Mouse (Mus musculus): ENCODE measurements around the gene Msh4. TPM values are rescaled to one million over a fixed set of nuclear protein-coding genes. Genes with fewer than 3 reads are reported as not detected.
A peak's percentile ranks its signal among the peaks of the same experiment; 100 is the strongest.

The Msh4 gene
- polyA plus RNA-seq (2015; fragmentation: Nextera tagmentation; extraction: Ambion mirVana): 0.03 TPM in 1 of 2 replicates, not detected in the other

DNA sequence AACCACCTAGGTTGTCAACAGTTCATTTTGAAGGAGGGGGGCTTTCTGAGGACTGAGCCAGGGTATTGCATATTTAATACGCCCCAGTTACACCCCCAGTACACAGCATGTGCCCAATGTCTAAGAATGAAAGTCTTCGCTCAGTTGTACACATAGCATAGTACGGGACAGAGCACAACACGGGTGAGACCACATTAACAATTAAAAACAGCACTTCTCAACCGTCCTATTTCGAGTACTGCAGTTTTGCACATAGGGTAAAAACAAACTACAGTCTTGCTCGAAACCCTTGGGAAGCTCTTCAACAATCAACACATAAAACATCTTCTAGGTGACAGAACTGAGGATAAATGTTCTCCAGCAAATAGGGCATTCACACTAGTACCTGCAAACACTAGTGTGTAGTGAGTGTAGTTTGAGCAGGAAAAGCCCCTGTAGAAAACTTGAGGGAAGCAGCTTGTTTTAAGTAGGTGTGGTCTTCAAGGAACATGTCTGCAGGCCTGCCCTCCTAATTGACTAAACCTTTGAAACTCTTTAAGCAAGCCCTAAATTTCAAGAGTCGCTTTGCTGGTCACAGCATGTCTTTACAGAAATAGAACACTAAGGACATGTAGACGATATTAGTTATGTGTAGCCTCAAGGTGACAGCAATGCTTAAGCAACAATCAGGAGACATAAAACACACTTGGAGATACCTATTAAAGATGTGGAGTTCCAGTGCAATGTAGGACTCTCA, at the start of gene Msh4:
Gene Msh4, minus strand, starts transcription at position 3 of the 736 bp plus-strand sequence.
- H3K27ac ChIP-seq (replicated peaks): 0 out of 2 replicates have a peak within 1 kb of the TSS, but pooled peaks have one; percentile 7
- no peaks in the 10 kb centered on the region for H3K27me3 ChIP-seq
- H3K4me2 ChIP-seq: no peak within 1 kb of the TSS
- peaks cover 82% of the 10 kb centered on the region for H3K36me3 ChIP-seq (replicated peaks)
- no peak within 1 kb of the TSS for H3K9ac ChIP-seq
- no peaks in the 10 kb centered on the region for H3K9me3 ChIP-seq (replicated peaks)
- H3K4me1 ChIP-seq (replicated peaks): peaks cover 58% of the 10 kb centered on the region
- ATAC-seq (ENCODE audit: insufficient read depth): no peak
- WGBS (ENCODE audit: insufficient replicate concordance): 69% methylated on average over 9 of the region's 9 CpGs
- no peak within 1 kb of the TSS for H3K4me3 ChIP-seq (replicated peaks)

DNA sequence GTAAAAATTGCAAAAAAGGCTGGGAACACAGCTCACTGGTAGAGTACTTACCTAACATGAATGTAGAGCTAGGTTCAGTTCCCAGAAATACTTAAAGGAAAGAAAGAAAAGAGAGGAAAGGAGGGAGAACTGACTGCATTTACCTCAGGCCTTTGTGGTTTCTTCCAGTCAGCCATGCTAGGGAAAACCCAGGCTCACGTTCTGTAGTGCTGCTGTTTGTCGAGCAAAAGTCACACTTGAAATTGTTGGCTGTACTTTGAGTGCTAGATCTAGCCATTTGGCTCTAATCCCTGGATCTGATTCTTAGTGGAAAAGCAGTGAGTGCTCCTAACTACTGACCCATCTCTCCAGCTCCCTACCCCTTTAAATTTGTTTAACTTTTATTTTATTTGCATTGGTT, 42.2 kb upstream of the Msh4 start:
- Histone ChIP-seq H3K4me1 (replicated peaks) (peaks cover 20% of the 10 kb centered on the region), H3K27ac (replicated peaks) (no peak overlapping the region), H3K27me3 (no peaks in the 10 kb centered on the region), H3K4me2 (no peak overlapping the region), H3K9me3 (replicated peaks) (no peaks in the 10 kb centered on the region), H3K4me3 (replicated peaks) (no peak overlapping the region), H3K36me3 (replicated peaks) (no peaks in the 10 kb centered on the region), H3K9ac (no peak overlapping the region)
- ATAC-seq (ENCODE audit: insufficient read depth): no peak
- WGBS (ENCODE audit: insufficient replicate concordance): 43% methylated on average over 2 of the region's 2 CpGs

DNA sequence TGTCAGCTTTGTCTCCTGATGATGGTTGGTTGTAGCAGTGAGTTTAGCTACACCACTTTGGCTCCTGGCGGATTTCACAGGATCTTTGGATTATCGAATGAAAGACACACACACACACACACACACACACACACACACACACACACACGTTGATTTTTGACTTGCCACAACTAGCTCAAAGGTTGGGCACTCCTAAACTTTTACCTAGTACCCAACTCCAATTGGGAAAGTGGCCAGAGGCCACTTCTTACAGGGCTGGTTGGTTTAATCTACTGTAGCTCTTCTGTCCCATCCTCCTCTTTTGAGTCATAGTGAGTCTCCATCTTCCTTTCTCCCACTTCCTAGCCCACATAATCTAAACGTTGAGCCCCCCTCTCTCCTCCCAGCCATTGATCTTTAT, 41.3 kb upstream of the Msh4 start:
- Histone ChIP-seq H3K27ac (replicated peaks) (no peak overlapping the region), H3K9me3 (replicated peaks) (no peaks in the 10 kb centered on the region), H3K4me2 (no peak overlapping the region), H3K36me3 (replicated peaks) (no peaks in the 10 kb centered on the region), H3K27me3 (no peaks in the 10 kb centered on the region), H3K4me1 (replicated peaks) (peaks cover 29% of the 10 kb centered on the region), H3K4me3 (replicated peaks) (no peak overlapping the region), H3K9ac (no peak overlapping the region)
- no peak for ATAC-seq (ENCODE audit: insufficient read depth)
- 51% methylated on average over 4 of the region's 4 CpGs for WGBS (ENCODE audit: insufficient replicate concordance)

DNA sequence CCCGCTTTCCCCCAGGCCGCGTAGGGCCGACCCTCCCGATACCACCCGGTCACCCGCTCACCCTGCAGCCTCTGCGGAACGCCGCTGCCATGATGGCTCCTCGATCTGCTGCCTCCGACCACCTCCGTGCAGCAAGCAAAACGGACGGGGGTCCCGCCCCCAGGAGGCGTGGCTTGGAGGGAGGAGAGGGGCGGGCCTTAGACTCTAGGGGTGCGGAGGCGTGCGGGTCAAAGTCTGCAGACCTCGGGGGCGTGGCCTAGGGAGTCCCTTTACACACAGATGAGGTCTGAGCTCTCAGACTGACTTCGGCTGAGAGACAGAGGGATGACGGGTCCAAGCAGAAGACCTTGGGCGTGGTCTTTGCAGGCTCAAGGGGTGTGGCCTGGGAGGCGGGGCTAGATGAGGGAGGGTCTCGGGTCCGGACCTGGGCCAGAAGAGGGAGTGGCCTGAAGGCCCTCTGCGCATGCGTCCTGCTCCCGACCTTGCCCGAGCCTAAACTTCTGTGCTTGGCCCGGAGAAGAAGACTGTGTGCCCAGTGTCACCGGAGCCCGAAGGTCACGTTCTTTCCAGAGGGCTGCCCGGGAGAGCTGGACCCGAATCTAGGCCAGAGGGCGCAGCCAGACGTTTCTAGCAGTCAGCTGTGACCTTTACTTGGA, 38.5 kb upstream of the Msh4 start, which contains the start of gene Acadm:
Gene Acadm, minus strand, starts transcription at position 298 of the 656 bp plus-strand sequence.
- H3K4me3 ChIP-seq (replicated peaks): peak within 1 kb of the TSS; percentile 82
- WGBS (ENCODE audit: insufficient replicate concordance): under 1% methylated on average over 41 of the region's 41 CpGs
- peak within 1 kb of the TSS; percentile 82 for H3K9ac ChIP-seq
- peaks cover 40% of the 10 kb centered on the region for H3K4me1 ChIP-seq (replicated peaks)
- peak within 1 kb of the TSS; percentile 79 for H3K4me2 ChIP-seq
- H3K27me3 ChIP-seq: no peaks in the 10 kb centered on the region
- peak within 1 kb of the TSS; percentile 86 for H3K27ac ChIP-seq (replicated peaks)
- ATAC-seq (ENCODE audit: insufficient read depth): peak; percentile 97
- H3K9me3 ChIP-seq (replicated peaks): no peaks in the 10 kb centered on the region
- H3K36me3 ChIP-seq (replicated peaks): peaks cover 6% of the 10 kb centered on the region; the same call in 1 of the 2 replicates

DNA sequence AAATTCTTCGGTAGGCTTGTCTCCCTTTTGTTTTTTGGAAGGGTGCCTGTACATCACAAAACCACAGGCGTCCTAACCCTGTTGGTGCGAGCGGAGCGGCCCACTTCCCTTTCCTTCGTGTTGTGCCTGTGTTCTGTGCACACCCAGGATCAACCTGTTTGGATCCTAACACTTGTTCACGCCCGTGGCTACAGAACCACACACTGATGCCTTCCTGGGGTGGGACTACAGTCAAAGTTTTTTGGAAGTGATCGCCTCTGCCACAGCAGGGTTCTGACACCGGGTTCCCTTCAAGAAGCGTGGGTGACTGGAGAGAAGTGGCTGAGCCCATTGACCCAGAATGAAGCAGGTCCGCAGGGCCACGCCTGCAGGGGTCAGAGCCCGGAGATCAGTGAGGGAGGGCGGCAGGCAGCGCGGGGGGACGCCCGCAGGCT, 38.0 kb upstream of the Msh4 start:
- ATAC-seq (ENCODE audit: insufficient read depth): peak; percentile 44
- H3K4me3 ChIP-seq (replicated peaks): peak overlapping the region; percentile 82
- H3K9me3 ChIP-seq (replicated peaks): no peaks in the 10 kb centered on the region
- H3K4me2 ChIP-seq: peak overlapping the region; percentile 79
- H3K9ac ChIP-seq: peak overlapping the region; percentile 82
- peaks cover 40% of the 10 kb centered on the region for H3K4me1 ChIP-seq (replicated peaks)
- H3K27me3 ChIP-seq: no peaks in the 10 kb centered on the region
- peaks cover 6% of the 10 kb centered on the region; the same call in 1 of the 2 replicates for H3K36me3 ChIP-seq (replicated peaks)
- peak overlapping the region; percentile 86 for H3K27ac ChIP-seq (replicated peaks)
- WGBS (ENCODE audit: insufficient replicate concordance): under 1% methylated on average over 19 of the region's 19 CpGs

DNA sequence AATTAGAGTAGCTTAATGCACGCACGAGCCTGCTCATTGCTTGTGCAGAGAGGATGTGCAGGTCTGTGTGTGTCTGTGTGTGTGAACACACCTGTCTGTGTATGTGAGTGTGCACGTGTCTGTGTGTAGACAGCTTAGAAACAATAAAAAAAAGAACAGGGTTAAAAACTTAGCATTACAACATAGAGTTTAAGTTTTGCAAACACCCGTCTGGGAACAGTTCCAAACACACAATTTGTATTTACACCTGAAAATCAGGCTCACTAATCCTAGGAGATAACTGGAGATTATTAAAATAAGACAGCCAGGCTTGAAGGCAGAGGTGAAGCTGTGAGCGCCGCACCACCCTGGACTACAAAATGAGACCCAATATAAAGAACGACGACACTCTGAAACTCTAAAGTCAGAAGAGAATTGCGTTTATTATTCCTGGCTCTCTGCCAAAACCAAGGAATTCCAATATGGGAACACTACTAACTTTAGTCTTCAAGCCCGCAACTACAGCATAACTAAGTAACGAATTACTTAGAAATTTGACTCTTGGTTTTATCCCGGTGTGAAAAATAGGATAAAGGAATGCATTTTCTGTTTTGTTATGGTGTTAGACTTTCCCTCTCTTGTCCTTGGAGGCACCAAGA, 37.2 kb upstream of the Msh4 start:
- H3K9ac ChIP-seq: 0 out of 2 replicates have a peak overlapping the region, but pooled peaks have one; percentile 82
- WGBS (ENCODE audit: insufficient replicate concordance): 52% methylated on average over 12 of the region's 12 CpGs

DNA sequence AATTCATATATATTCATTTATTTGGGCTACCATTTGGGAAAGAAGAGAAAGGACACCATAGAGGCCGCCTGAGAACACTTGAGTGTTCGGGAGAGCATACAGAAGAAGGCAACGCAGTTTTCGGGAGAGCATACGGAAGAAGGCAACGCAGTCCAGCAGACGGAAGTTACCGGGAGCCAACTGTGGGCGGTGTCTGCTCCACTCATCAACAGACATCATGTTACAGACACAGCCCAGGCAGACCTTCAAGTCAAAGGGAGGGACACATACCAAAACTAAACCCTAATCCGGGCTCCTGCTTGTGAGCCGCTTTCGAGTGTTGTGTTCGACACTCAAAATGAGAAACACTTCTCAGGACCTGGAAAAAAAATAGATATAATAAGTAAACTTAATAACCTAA, 35.7 kb upstream of the Msh4 start:
- 87% methylated on average over 13 of the region's 13 CpGs for WGBS (ENCODE audit: insufficient replicate concordance)
- peaks cover 40% of the 10 kb centered on the region for H3K4me1 ChIP-seq (replicated peaks)
- H3K27me3 ChIP-seq: no peaks in the 10 kb centered on the region
- H3K36me3 ChIP-seq (replicated peaks): peaks cover 27% of the 10 kb centered on the region
- no peaks in the 10 kb centered on the region for H3K9me3 ChIP-seq (replicated peaks)
- no peak overlapping the region for H3K4me2 ChIP-seq
- H3K4me3 ChIP-seq (replicated peaks): no peak overlapping the region
- no peak for ATAC-seq (ENCODE audit: insufficient read depth)
- H3K27ac ChIP-seq (replicated peaks): no peak overlapping the region
- H3K9ac ChIP-seq: no peak overlapping the region

More for the DNA sequence above, 37.2 kb upstream of the Msh4 start:
- no peaks in the 10 kb centered on the region for H3K9me3 ChIP-seq (replicated peaks)
- H3K27me3 ChIP-seq: no peaks in the 10 kb centered on the region
- peaks cover 14% of the 10 kb centered on the region for H3K36me3 ChIP-seq (replicated peaks)
- H3K4me3 ChIP-seq (replicated peaks): peak overlapping the region; percentile 82
- peak overlapping the region; percentile 79 for H3K4me2 ChIP-seq
- H3K4me1 ChIP-seq (replicated peaks): peaks cover 40% of the 10 kb centered on the region
- peak overlapping the region; percentile 86; the same call in 1 of the 2 replicates for H3K27ac ChIP-seq (replicated peaks)
- no peak for ATAC-seq (ENCODE audit: insufficient read depth)

DNA sequence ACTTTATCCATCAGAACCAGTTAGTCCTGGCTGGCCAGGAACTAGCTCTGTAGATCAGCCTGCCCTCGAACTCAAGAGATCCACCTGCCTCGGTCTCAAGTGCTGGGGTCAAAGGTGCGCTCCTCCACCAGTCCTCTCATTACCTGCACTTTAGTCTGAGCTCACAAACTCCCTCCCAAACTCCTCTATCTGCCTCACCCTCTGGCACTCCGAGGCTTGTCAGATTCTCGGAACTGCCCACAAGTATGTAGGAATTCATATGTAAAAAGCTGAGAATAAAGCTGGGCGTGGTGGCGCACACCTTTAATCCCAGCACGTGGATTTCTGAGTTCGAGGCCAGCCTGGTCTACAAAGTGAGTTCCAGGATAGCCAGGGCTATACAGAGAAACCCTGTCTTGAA, 34.5 kb upstream of the Msh4 start:
- ATAC-seq (ENCODE audit: insufficient read depth): no peak
- Histone ChIP-seq H3K9me3 (replicated peaks) (no peaks in the 10 kb centered on the region), H3K36me3 (replicated peaks) (peaks cover 32% of the 10 kb centered on the region), H3K27ac (replicated peaks) (no peak overlapping the region), H3K4me3 (replicated peaks) (no peak overlapping the region), H3K4me1 (replicated peaks) (peaks cover 40% of the 10 kb centered on the region), H3K4me2 (no peak overlapping the region), H3K27me3 (no peaks in the 10 kb centered on the region), H3K9ac (no peak overlapping the region)
- WGBS (ENCODE audit: insufficient replicate concordance): 80% methylated on average over 9 of the region's 9 CpGs

DNA sequence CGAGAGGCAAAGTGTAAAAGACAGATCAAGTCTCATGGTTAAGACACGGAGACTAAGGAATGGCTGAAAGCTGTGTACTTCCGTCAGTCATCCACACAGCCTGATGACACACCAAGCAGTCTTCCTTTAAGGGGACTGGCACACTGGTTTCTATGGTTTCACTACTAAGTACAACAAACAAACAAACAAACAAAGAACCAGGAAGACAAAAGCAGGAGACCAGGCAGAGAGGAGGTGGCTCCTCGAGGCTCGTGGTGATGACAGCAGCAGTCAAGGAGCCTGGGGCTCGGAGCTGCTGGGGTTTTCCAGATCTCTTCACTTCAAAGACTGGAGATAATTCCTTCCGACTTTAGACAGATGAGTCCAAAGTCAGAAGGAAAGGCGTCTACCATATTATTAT, 34.1 kb upstream of the Msh4 start:
- no peak overlapping the region for H3K4me2 ChIP-seq
- H3K27me3 ChIP-seq: no peaks in the 10 kb centered on the region
- 68% methylated on average over 8 of the region's 8 CpGs for WGBS (ENCODE audit: insufficient replicate concordance)
- H3K27ac ChIP-seq (replicated peaks): no peak overlapping the region
- H3K4me1 ChIP-seq (replicated peaks): peaks cover 36% of the 10 kb centered on the region
- no peak overlapping the region for H3K9ac ChIP-seq
- no peaks in the 10 kb centered on the region for H3K9me3 ChIP-seq (replicated peaks)
- H3K4me3 ChIP-seq (replicated peaks): no peak overlapping the region
- ATAC-seq (ENCODE audit: insufficient read depth): no peak
- peaks cover 35% of the 10 kb centered on the region for H3K36me3 ChIP-seq (replicated peaks)

DNA sequence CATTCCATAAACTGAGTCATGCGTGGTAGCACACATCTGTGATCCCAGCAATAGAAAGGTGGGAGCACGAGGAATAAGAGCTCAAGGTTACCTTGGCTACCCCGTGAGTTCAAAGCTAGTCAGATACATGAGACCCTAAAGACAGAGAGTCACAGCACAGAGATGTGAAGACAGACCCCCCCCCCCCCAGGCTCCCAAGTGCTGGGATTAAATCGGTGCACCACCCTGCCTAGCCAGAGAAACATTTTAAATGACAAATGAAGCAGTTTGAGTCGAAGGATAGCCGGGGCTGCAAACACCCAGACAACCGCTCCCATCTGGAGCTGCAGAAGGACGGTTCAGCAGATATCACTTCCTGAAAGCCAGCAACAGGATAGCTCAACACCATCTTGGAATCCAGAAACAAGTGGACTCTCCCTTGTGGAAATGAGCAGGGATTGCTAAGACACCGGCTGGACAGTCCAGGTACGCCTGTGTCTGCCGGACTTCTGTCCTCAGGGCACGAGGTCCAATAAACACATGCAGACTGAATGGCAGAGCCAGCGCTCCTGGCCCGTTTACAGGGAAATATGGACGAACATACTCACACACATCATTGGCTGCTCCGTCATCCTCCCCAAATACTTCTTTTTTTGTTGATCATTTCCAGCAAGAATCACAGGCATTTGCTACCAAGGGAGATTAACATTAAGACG, 31.3 kb upstream of the Msh4 start:
- no peaks in the 10 kb centered on the region for H3K9me3 ChIP-seq (replicated peaks)
- no peaks in the 10 kb centered on the region for H3K27me3 ChIP-seq
- H3K9ac ChIP-seq: no peak overlapping the region
- H3K4me3 ChIP-seq (replicated peaks): no peak overlapping the region
- H3K4me2 ChIP-seq: no peak overlapping the region
- 84% methylated on average over 17 of the region's 17 CpGs for WGBS (ENCODE audit: insufficient replicate concordance)
- peaks cover 59% of the 10 kb centered on the region for H3K36me3 ChIP-seq (replicated peaks)
- no peak overlapping the region for H3K27ac ChIP-seq (replicated peaks)
- H3K4me1 ChIP-seq (replicated peaks): peaks cover 12% of the 10 kb centered on the region
- no peak for ATAC-seq (ENCODE audit: insufficient read depth)

Measured in liver, embryonic 15.5 days (tissue).